7 mouse cellular contexts compared by ENCODE assay signal in genomic region chr3:89100811-89101210, GRCm38 (mm10). TPM values are rescaled to one million over a fixed set of nuclear protein-coding genes. Genes with fewer than 3 reads are reported as not detected.
DNase-seq lines count a peak whose midpoint lies in the region; ATAC-seq and TF ChIP-seq lines count a peak whose summit lies in the region.

TSS of gene Gm43738 (minus strand) at chr3:89101099.

- H3K4me1 ChIP-seq in lung, embryonic 15.5 days, result peaks cover 25% of the 10 kb centered on the region
- H3K4me1 ChIP-seq in heart, postnatal 0 days (ENCODE audit: control insufficient read depth, insufficient read depth), result peaks cover 9% of the 10 kb centered on the region
- peaks cover 41% of the 10 kb centered on the region for H3K4me1 ChIP-seq in midbrain, embryonic 10.5 days

- H3K4me3 ChIP-seq in lung, embryonic 15.5 days, result peak within 1 kb of the TSS; percentile 64
- H3K4me3 ChIP-seq in heart, postnatal 0 days (ENCODE audit: low read depth, low read length), result peak within 1 kb of the TSS; percentile 74
- peak within 1 kb of the TSS; percentile 84 for H3K4me3 ChIP-seq in midbrain, embryonic 10.5 days

- H3K9me3 ChIP-seq in lung, embryonic 15.5 days, result no peaks in the 10 kb centered on the region
- H3K9me3 ChIP-seq in heart, postnatal 0 days (replicated peaks; ENCODE audit: control insufficient read depth, low read length), result no peaks in the 10 kb centered on the region
- H3K9me3 ChIP-seq in midbrain, embryonic 10.5 days (replicated peaks), result no peaks in the 10 kb centered on the region

- 15% methylated on average over 7 of the region's 7 CpGs for WGBS in lung, embryonic 15.5 days
- 37% methylated on average over 7 of the region's 7 CpGs for WGBS in heart, postnatal 0 days
- 61% methylated on average over 7 of the region's 7 CpGs for WGBS in midbrain, embryonic 10.5 days

- peak within 1 kb of the TSS; percentile 50 for H3K27ac ChIP-seq in lung, embryonic 15.5 days
- H3K27ac ChIP-seq in heart, postnatal 0 days (ENCODE audit: low read depth), result no peak within 1 kb of the TSS
- H3K27ac ChIP-seq in midbrain, embryonic 10.5 days (replicated peaks), result peak within 1 kb of the TSS; percentile 89

- H3K36me3 ChIP-seq in lung, embryonic 15.5 days, result peaks cover 36% of the 10 kb centered on the region
- H3K36me3 ChIP-seq in heart, postnatal 0 days (replicated peaks; ENCODE audit: control insufficient read depth, insufficient read depth, low read length), result peaks cover 11% of the 10 kb centered on the region
- peaks cover 47% of the 10 kb centered on the region for H3K36me3 ChIP-seq in midbrain, embryonic 10.5 days

- peak within 1 kb of the TSS; percentile 58 for H3K9ac ChIP-seq in lung, embryonic 15.5 days
- peak within 1 kb of the TSS; percentile 43 for H3K9ac ChIP-seq in heart, postnatal 0 days (replicated peaks; ENCODE audit: low read depth, low read length)

- TF ChIP-seq EP300 in heart, postnatal 0 days (IDR thresholded peaks at IDR 0.05; ENCODE audit: low read depth), result no peak

- H3K4me2 ChIP-seq in lung, embryonic 15.5 days, result peak within 1 kb of the TSS; percentile 87
- peak within 1 kb of the TSS; percentile 83 for H3K4me2 ChIP-seq in heart, postnatal 0 days (ENCODE audit: low read depth, low read length)

- H3K27me3 ChIP-seq in lung, embryonic 15.5 days, result no peaks in the 10 kb centered on the region
- no peaks in the 10 kb centered on the region for H3K27me3 ChIP-seq in heart, postnatal 0 days (ENCODE audit: control insufficient read depth, insufficient read depth, low read length)
- H3K27me3 ChIP-seq in midbrain, embryonic 10.5 days (ENCODE audit: low read depth, poor library complexity, severe bottlenecking), result no peaks in the 10 kb centered on the region

- no peak for ATAC-seq in lung, embryonic 15.5 days (ENCODE audit: borderline replicate concordance, extremely low read depth, low FRiP score, low TSS enrichment)
- ATAC-seq in heart, postnatal 0 days (ENCODE audit: insufficient read depth, low read depth), result no peak
- ATAC-seq in monocyte, adult 5-6 weeks (replicated peaks; ENCODE audit: insufficient number of reproducible peaks, low FRiP score, low TSS enrichment, poor library complexity, severe bottlenecking), result no peak

- no peak for DNase-seq in lung, postnatal 36 days
- DNase-seq in cerebellum, adult 8-10 months, result peak; percentile 52
- no peak for DNase-seq in heart, postnatal 0 days (ENCODE audit: low spot score)
- DNase-seq in midbrain, embryonic 10.5 days (ENCODE audit: low spot score), result no peak
- no peak for DNase-seq in layer of hippocampus, adult 8-10 months (ENCODE audit: low spot score in 2 of 2)

- no peak for TF ChIP-seq CTCF in heart, postnatal 0 days (IDR thresholded peaks at IDR 0.05; ENCODE audit: low read depth)

RNA-seq across cellular contexts. Expression of gene Gm43738, which starts in this region (rescaled TPM):
- 0.17 TPM in 1 of 2 replicates, not detected in the other for polyA plus RNA-seq in lung, embryonic 15.5 days (2015; fragmentation: Nextera tagmentation; extraction: Ambion mirVana)
- total RNA-seq in heart, postnatal 0 days (2014; rRNA removed; ENCODE audit: low replicate concordance), result not detected in 2 replicates
- not detected in 2 replicates for polyA plus RNA-seq in heart, postnatal 0 days (2015; fragmentation: Nextera tagmentation; extraction: Ambion mirVana)
- not detected in 2 replicates for polyA plus RNA-seq in midbrain, embryonic 10.5 days (2016; fragmentation: Nextera tagmentation; extraction: Ambion mirVana)
- not detected in 3 replicates for total RNA-seq in monocyte, adult 5-6 weeks (2017)
- total RNA-seq in layer of hippocampus, adult 8-10 months (2022), result under 1 TPM in 1 of 4 experiments, not detected in 3; 0.18 TPM
